Mouse (Mus musculus) heart, adult 2 months (tissue): ENCODE data around the gene Ccdc120. TPM values are rescaled to one million over a fixed set of nuclear protein-coding genes. Genes with fewer than 3 reads are reported as not detected.
"Not testable (repeated sequence)": the region's sequence is repeated elsewhere in the genome, so short reads cannot be mapped to it uniquely, and the experiment has no call there.

Source experiments
- DNase-seq, 2 experiments: peaks; one replicate each; pipeline ENCODE4 v3.0.0; 2021
- H3K27ac ChIP-seq: fragments of 200-600 bp; 2 replicates; pipeline ENCODE4 v1.8.1; 2022
- H3K27me3 ChIP-seq: fragments of 200-500 bp; 2 replicates; pipeline ENCODE4 v1.6.1; 2012; ENCODE audit warnings: mild to moderate bottlenecking, low read length, inconsistent platforms, mixed read lengths; ENCODE audit not compliant: control insufficient read depth, insufficient read depth
- H3K36me3 ChIP-seq: fragments of 200-500 bp; 2 replicates; pipeline ENCODE4 v1.6.1; 2012; ENCODE audit warnings: low read length, inconsistent platforms; ENCODE audit not compliant: control insufficient read depth, insufficient read depth
- H3K4me1 ChIP-seq: fragments of 200-500 bp; 2 replicates; pipeline ENCODE4 v1.6.1; 2011; ENCODE audit warnings: low read length; ENCODE audit not compliant: control insufficient read depth, insufficient read depth
- H3K4me3 ChIP-seq: fragments of 200-600 bp; 2 replicates; pipeline ENCODE4 v1.8.1; 2022
- H3K79me2 ChIP-seq: fragments of 200-500 bp; replicated peaks from 2 replicates; pipeline ENCODE4 v1.6.1; 2012; ENCODE audit warnings: mild to moderate bottlenecking, inconsistent platforms, low read length, moderate library complexity, mixed read lengths; ENCODE audit not compliant: control insufficient read depth, insufficient read depth
- H3K9ac ChIP-seq: fragments of 200-500 bp; 2 replicates; pipeline ENCODE4 v1.6.1; 2012; ENCODE audit warnings: low read depth, mild to moderate bottlenecking, control low read depth, inconsistent platforms, low read length, mixed read lengths
- CTCF ChIP-seq: fragments of 200-600 bp; IDR thresholded peaks from 2 replicates; pipeline ENCODE4 v1.8.1; 2022; ENCODE audit warnings: antibody characterized with exemption, mild to moderate bottlenecking, moderate library complexity
- EP300 ChIP-seq: fragments of 200-500 bp; IDR thresholded peaks from 2 replicates; pipeline ENCODE4 v1.6.1; 2011; ENCODE audit warnings: low read depth, low read length, control low read depth; ENCODE audit not compliant: insufficient read depth
- POLR2A ChIP-seq: fragments of 200-500 bp; IDR thresholded peaks from 2 replicates; pipeline ENCODE4 v1.6.1; 2011; ENCODE audit warnings: mild to moderate bottlenecking, low read depth, low read length, control low read depth; ENCODE audit not compliant: insufficient read depth
- WGBS: fragments of 180-500 bp; shearing (Covaris S2); methylation state at CpG from one replicate; pipeline ENCODE4 v1.1.7; 2018; 5-methylcytosine and 5-hydroxymethylcytosine counted together
- intact Hi-C: fragments of 180-260 bp; cut with DNase I; formaldehyde crosslinking; loops from one replicate; pipeline ENCODE4 v1.15.1; 2025
- polyA plus RNA-seq: library from polyadenylated mRNA; depleted of rRNA; stranded (reverse); fragments of >200 nt; gene quantifications from 2 replicates; pipeline ENCODE4 v1.2.3, GENCODE M21; 2012
- total RNA-seq, 2 experiments: library from RNA; stranded (reverse); gene quantifications; 2 replicates each; pipeline ENCODE4 v1.2.3; 2021

Ccdc120 gene
- total and polyA plus RNA-seq, 3 experiments: 0.32 to 2.8 (median 1.1) TPM

DNA sequence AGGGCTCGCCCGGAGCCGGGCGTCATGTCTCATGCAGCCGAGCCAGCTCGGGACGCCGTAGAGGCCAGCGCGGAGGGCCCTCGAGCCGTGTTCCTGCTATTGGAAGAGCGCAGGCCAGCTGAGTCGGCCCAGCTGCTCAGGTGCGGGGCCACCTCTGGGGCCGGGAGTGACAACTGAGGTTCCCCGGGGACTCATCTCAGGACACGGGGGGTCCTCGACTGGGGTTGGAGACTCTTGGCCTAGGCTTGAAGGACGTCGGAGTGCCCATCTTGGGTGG, 12.2 kb upstream of the Ccdc120 start:
- Histone ChIP-seq H3K9ac (peak overlapping the region; percentile 92), H3K4me3 (peak overlapping the region; percentile 63), H3K36me3 (peaks cover 5% of the 10 kb centered on the region), H3K27ac (peak overlapping the region; percentile 88), H3K79me2 (no peaks in the 10 kb centered on the region), H3K27me3 (no peaks in the 10 kb centered on the region), H3K4me1 (peaks cover 1% of the 10 kb centered on the region)
- no peak for DNase-seq
- intact Hi-C loops: no loop called here
- 15% methylated on average over 21 of the region's 21 CpGs for WGBS
- TF ChIP-seq POLR2A: no peak
- TF ChIP-seq EP300: no peak
- TF ChIP-seq CTCF: no peak

DNA sequence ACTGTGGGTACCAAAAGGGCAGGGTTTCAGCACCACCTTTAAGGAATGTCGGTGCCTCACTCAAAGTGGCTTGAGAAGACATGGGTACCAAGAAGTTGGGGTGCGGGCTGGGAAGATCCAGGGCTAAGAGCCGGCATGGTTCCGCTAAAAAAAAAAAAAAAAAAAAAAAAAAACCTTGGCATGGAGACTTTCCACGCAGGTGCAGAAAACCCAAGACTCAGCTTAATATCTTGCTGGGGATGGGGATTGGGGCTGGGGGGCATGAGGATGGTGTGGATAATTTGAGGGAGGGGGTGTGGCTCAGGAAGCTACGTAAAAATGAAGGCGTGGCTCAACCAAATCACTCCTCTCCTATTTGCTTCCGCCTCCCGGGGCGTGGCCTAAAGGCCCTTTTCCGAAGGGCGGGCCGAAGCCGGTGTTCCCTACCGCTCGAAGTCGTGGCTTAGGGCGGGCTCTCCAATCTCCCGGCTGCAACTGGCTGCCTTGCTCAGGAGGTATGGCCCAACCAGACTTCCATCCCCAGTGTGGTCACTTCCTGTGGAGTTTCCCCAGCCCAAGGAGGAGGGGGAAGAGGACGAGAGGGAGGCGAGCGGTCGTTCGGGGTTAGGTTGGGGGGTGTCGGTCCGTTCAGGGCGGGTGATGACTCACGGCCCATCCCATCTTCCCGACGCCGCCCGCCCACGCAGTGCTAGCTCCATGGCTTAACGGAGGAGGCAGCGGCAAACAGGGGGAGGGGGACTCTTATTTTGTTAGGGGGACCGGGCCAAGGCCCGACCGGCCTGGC, 11.6 kb upstream of the Ccdc120 start, which contains the start of gene Tfe3:
Tfe3 (plus strand) TSS at position 424 of the 784 bp plus-strand sequence.
- H3K4me3 ChIP-seq: peak within 1 kb of the TSS; percentile 63
- WGBS: 24% methylated on average over 38 of the region's 38 CpGs
- peaks cover 1% of the 10 kb centered on the region for H3K4me1 ChIP-seq
- peak; percentile 87 to 95 for DNase-seq
- TF ChIP-seq POLR2A (peak; percentile 81), EP300 (no peak)
- no peaks in the 10 kb centered on the region for H3K79me2 ChIP-seq
- peaks cover 5% of the 10 kb centered on the region for H3K36me3 ChIP-seq
- peak within 1 kb of the TSS; percentile 88 for H3K27ac ChIP-seq
- H3K27me3 ChIP-seq: no peaks in the 10 kb centered on the region
- H3K9ac ChIP-seq: peak within 1 kb of the TSS; percentile 92
- intact Hi-C loops: no loop called here

DNA sequence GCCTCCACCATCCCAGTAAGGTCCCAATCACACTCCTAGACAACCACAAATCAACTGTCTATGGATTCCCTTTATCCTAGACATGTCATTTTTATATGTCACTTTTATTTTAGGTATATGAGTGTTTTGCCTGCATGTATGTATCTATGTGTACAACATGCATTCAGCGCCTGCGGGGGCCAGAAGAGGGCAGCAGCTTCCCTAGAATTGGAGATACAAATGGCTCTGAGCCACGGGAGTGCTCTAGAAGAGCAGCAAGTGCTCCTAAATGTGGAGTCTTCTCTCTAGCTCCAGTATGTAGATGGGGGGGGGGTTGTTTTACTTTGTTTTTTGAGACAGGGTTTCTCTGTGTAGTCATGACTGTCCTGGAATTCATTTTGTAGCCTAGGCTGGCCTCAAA, 2.9 kb upstream of the Ccdc120 start:
- not testable (repeated sequence) for H3K27ac ChIP-seq, H3K9ac ChIP-seq, H3K4me1 ChIP-seq, H3K36me3 ChIP-seq, H3K27me3 ChIP-seq, H3K4me3 ChIP-seq, H3K79me2 ChIP-seq
- DNase-seq: peak in 1 of 2 experiments; percentile 26
- 12% methylated on average over 3 of the region's 3 CpGs for WGBS
- intact Hi-C loops: loop anchor here (1.0 kb wide), 1 partner anchor 23 kb away; no protein-coding TSS in a partner anchor
- peak; percentile 49 for TF ChIP-seq CTCF

DNA sequence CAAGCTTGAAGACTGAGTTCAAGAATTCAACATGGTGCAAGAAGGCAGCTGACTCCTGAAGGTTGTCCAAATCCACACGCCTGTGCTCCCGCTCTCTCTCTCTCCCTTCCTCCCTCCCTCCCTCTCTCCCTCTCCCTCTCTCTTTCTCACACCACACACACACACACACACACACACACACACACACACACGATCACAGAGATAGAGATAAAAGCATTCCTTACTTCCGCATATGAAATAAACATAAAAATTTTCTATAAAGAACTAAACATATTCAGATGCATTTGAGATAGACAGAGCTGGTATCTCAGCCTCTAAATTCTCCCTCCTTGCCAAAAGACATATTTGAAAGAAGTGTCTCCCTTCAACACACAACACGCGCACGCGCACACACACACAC, 5.3 kb downstream of the Ccdc120 start:
- H3K79me2 ChIP-seq: no peaks in the 10 kb centered on the region
- no peaks in the 10 kb centered on the region for H3K36me3 ChIP-seq
- H3K27ac ChIP-seq: no peak overlapping the region
- intact Hi-C loops: no loop called here
- DNase-seq: no peak
- no peak for TF ChIP-seq POLR2A
- no peak for TF ChIP-seq EP300
- TF ChIP-seq CTCF: no peak
- no peak overlapping the region for H3K4me3 ChIP-seq
- H3K9ac ChIP-seq: no peak overlapping the region
- H3K27me3 ChIP-seq: no peaks in the 10 kb centered on the region
- WGBS: 84% methylated on average over 8 of the region's 8 CpGs
- no peaks in the 10 kb centered on the region for H3K4me1 ChIP-seq

DNA sequence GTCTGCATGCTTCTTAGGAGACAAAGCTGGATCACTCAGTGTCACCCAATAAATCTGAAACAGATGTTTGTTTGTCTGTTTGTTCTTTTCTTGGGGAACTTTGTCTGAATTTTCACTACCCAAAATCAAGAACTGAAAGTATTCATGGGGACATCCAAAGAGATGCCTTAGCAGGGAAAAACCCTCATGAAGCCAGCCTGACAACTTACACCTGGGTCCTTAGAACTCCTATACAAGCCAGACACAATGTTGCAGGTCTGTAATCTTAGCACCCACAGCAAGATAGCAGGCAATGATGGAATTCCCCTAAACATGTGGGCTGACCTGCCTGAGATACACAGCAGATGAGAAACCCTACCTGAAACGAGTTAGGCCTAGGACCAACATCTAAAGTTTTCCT, 5.8 kb downstream of the Ccdc120 start:
- no peaks in the 10 kb centered on the region for H3K27me3 ChIP-seq
- no peaks in the 10 kb centered on the region for H3K4me1 ChIP-seq
- H3K27ac ChIP-seq: no peak overlapping the region
- TF ChIP-seq EP300: no peak
- TF ChIP-seq POLR2A: no peak
- no peak for TF ChIP-seq CTCF
- WGBS: 52% methylated on average over 1 of the region's 1 CpGs
- H3K4me3 ChIP-seq: no peak overlapping the region
- no peaks in the 10 kb centered on the region for H3K36me3 ChIP-seq
- DNase-seq: no peak
- intact Hi-C loops: no loop called here
- no peaks in the 10 kb centered on the region for H3K79me2 ChIP-seq
- H3K9ac ChIP-seq: no peak overlapping the region

DNA sequence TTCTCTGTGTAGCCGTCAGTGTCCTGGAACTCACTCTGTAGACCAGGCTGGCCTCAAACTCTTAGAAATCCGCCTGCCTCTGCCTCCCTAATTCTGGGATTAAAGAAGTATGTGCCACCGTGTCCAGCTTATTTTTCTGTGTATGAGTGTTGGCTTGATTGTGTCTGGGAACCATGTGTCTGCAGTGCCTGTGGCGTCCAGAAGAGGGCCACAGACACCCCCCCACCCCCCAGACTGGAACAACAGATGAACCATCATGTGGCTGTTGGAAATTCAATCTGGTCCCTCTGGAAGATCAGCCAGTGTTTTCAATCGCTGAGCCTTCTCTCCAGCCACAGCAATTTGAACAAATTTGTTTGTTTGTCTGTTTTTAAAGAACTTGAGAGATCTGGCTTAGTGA, 7.2 kb downstream of the Ccdc120 start:
- 50% methylated on average over 5 of the region's 5 CpGs for WGBS

More for the DNA sequence above, 7.2 kb downstream of the Ccdc120 start:
- Histone ChIP-seq H3K79me2 (no peaks in the 10 kb centered on the region), H3K4me3 (no peak overlapping the region), H3K9ac (no peak overlapping the region), H3K36me3 (no peaks in the 10 kb centered on the region), H3K27ac (no peak overlapping the region), H3K4me1 (no peaks in the 10 kb centered on the region), H3K27me3 (no peaks in the 10 kb centered on the region)
- TF ChIP-seq POLR2A: no peak
- TF ChIP-seq CTCF: peak; percentile 42
- no peak for TF ChIP-seq EP300
- DNase-seq: no peak
- intact Hi-C loops: no loop called here
